ENCODE assay signal across 16 mouse cellular contexts in the genomic region with DNA sequence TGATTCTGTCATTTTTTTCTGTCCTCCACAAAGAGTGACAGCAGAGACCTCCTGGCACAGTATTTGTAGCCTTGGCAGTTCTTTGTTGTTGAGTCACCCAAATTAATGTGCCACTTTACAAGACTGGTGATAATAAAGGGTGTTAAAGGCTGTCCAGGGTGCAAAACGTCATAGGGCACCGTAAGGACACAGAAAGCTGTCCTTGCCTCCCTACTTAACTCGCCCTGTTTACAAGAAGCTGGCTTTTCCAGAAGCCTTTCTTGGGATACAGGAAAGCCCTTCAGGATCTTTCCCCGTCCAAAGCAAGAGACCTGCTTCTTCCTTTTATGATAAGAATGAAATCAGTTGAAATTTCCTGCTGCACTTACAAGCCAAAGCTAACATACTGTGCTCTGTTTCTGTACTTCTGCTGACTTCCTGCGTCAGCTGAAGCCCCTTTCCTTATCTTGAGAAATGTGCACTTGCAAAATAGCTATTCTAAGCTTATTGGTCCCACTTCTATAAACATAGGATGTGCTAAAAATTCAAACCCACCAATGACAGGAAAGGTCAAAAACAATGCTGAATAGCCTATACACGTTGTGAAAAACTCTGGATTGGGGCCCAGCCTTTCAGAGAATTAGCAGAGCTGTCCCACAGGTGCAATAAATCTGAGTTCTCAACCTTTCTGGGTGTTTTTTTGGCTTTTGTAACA. TPM values are rescaled to one million over a fixed set of nuclear protein-coding genes. Genes with fewer than 3 reads are reported as not detected.
DNase-seq lines count a peak whose midpoint lies in the region; ATAC-seq and TF ChIP-seq lines count a peak whose summit lies in the region.
"Had no signal": no experiment of that assay in that cellular context is flagged by ENCODE, and none has a peak within 500 bp of the region (broad histone marks: within the 10 kb centered on the region; RNA-seq: fewer than 3 reads in every experiment).

No protein-coding gene starts in this region.

- H3K27ac ChIP-seq in liver, adult 2 months (replicated peaks; ENCODE audit: insufficient read depth, low read depth, low read length) = peak overlapping the region; percentile 68
- H3K27ac ChIP-seq in liver, embryonic 12.5 days = no peak overlapping the region
- no peak overlapping the region for H3K27ac ChIP-seq in midbrain, embryonic 13.5 days
- H3K27ac ChIP-seq: macrophage; midbrain, embryonic 15.5 days; neural tube, embryonic 12.5 days had no signal

- H3K36me3 ChIP-seq in liver, adult 2 months (ENCODE audit: control insufficient read depth, insufficient read depth, low read length) = no peaks in the 10 kb centered on the region
- no peaks in the 10 kb centered on the region for H3K36me3 ChIP-seq in liver, embryonic 12.5 days
- H3K36me3 ChIP-seq in midbrain, embryonic 13.5 days = no peaks in the 10 kb centered on the region
- H3K36me3 ChIP-seq: midbrain, embryonic 15.5 days; neural tube, embryonic 12.5 days had no signal

- WGBS in liver, adult 2 months = 65% methylated on average over 6 of the region's 6 CpGs
- WGBS in liver, embryonic 12.5 days (ENCODE audit: insufficient replicate concordance) = 35% methylated on average over 6 of the region's 6 CpGs
- 73% methylated on average over 6 of the region's 6 CpGs for WGBS in midbrain, embryonic 13.5 days

- no peak for TF ChIP-seq POLR2A in liver, adult 2 months (IDR thresholded peaks at IDR 0.05; ENCODE audit: extremely low read depth, insufficient read depth, low read length)

- H3K9me3 ChIP-seq in liver, embryonic 12.5 days (replicated peaks) = no peaks in the 10 kb centered on the region
- no peaks in the 10 kb centered on the region for H3K9me3 ChIP-seq in midbrain, embryonic 13.5 days
- H3K9me3 ChIP-seq: midbrain, embryonic 15.5 days; neural tube, embryonic 12.5 days had no signal

- H3K4me2 ChIP-seq in liver, embryonic 12.5 days = no peak overlapping the region
- H3K4me2 ChIP-seq in midbrain, embryonic 13.5 days (replicated peaks) = no peak overlapping the region
- H3K4me2 ChIP-seq: midbrain, embryonic 15.5 days; neural tube, embryonic 12.5 days had no signal

- no peak for ATAC-seq in liver, embryonic 12.5 days
- ATAC-seq in midbrain, embryonic 13.5 days = no peak
- ATAC-seq: midbrain, embryonic 15.5 days had no signal

- no peak for TF ChIP-seq CTCF in liver, adult 2 months (IDR thresholded peaks at IDR 0.05; ENCODE audit: low read depth, low read length)

- DNase-seq in adrenal gland, adult 2 months = peak; percentile 3
- no peak for DNase-seq in adrenal gland, postnatal 4 days (ENCODE audit: low spot score in 2 of 2)
- DNase-seq in liver, adult 2 months (ENCODE audit: extremely low read depth, low read depth, low spot score) = peak; percentile 22
- peak; percentile 10 for DNase-seq in heart, adult 8-10 months (ENCODE audit: low spot score)
- peak; percentile 5 for DNase-seq in heart, postnatal 4 days
- DNase-seq in left cerebral cortex, postnatal 14 days (ENCODE audit: low spot score in 2 of 2) = no peak
- DNase-seq: cerebellum, adult 8-10 months; kidney, postnatal 4 days; retina, postnatal 1 day had no signal

- H3K4me3 ChIP-seq in liver, adult 2 months (ENCODE audit: insufficient read depth, low read depth, low read length) = no peak overlapping the region
- no peak overlapping the region for H3K4me3 ChIP-seq in liver, embryonic 12.5 days
- no peak overlapping the region for H3K4me3 ChIP-seq in midbrain, embryonic 13.5 days (replicated peaks)
- H3K4me3 ChIP-seq: midbrain, embryonic 15.5 days; neural tube, embryonic 12.5 days had no signal

- peaks cover 2% of the 10 kb centered on the region; the same call in 1 of the 2 replicates for H3K4me1 ChIP-seq in liver, adult 2 months (ENCODE audit: control insufficient read depth, insufficient read depth, low read length)
- H3K4me1 ChIP-seq in liver, embryonic 12.5 days = no peaks in the 10 kb centered on the region
- H3K4me1 ChIP-seq in midbrain, embryonic 13.5 days (replicated peaks) = no peaks in the 10 kb centered on the region
- H3K4me1 ChIP-seq: midbrain, embryonic 15.5 days; neural tube, embryonic 12.5 days had no signal

- intact Hi-C loops in left cerebral cortex, postnatal 14 days (cut with DNase I) = no loop called here

- H3K79me2 ChIP-seq in liver, adult 2 months (ENCODE audit: control insufficient read depth, insufficient read depth, low read length) = no peaks in the 10 kb centered on the region

- H3K9ac ChIP-seq in liver, adult 2 months (ENCODE audit: low read depth, low read length) = no peak overlapping the region
- no peak overlapping the region for H3K9ac ChIP-seq in liver, embryonic 12.5 days
- no peak overlapping the region for H3K9ac ChIP-seq in midbrain, embryonic 13.5 days (replicated peaks)
- H3K9ac ChIP-seq: midbrain, embryonic 15.5 days; neural tube, embryonic 12.5 days had no signal

- no peaks in the 10 kb centered on the region for H3K27me3 ChIP-seq in liver, adult 2 months (ENCODE audit: control insufficient read depth, insufficient read depth, low read length)
- no peaks in the 10 kb centered on the region for H3K27me3 ChIP-seq in liver, embryonic 12.5 days (replicated peaks)
- H3K27me3 ChIP-seq in midbrain, embryonic 13.5 days = no peaks in the 10 kb centered on the region
- H3K27me3 ChIP-seq: midbrain, embryonic 15.5 days; neural tube, embryonic 12.5 days had no signal

RNA-seq across cellular contexts. Expression of gene Sftpd, which starts 13.2 kb away (rescaled TPM):
- total RNA-seq in adrenal gland, adult 2 months (2021) = not detected
- polyA plus RNA-seq in adrenal gland, adult 2 months (2012; rRNA removed) = not detected in 2 replicates
- not detected for total RNA-seq in adrenal gland, postnatal 4 days (2021)
- 0.20 and 0.28 TPM in 2 replicates for total RNA-seq in liver, adult 2 months (2014; rRNA removed)
- polyA plus RNA-seq in liver, adult 2 months (2012; rRNA removed) = not detected in 2 replicates
- 0.17 TPM in 1 of 2 replicates, not detected in the other for polyA plus RNA-seq in liver, embryonic 12.5 days (2016; fragmentation: Nextera tagmentation; extraction: Ambion mirVana)
- not detected for total RNA-seq in heart, adult 8-10 months (2022)
- total RNA-seq in heart, postnatal 4 days (2021) = not detected
- not detected for total RNA-seq in left cerebral cortex, postnatal 14 days (2021)
- not detected in 2 replicates for polyA plus RNA-seq in midbrain, embryonic 13.5 days (2015; fragmentation: Nextera tagmentation; extraction: Ambion mirVana)
- polyA plus RNA-seq: macrophage; midbrain, embryonic 15.5 days; neural tube, embryonic 12.5 days had no signal

RNA-seq across cellular contexts. Expression of gene Mbl1, which starts 46.9 kb away (rescaled TPM):
- total RNA-seq in adrenal gland, adult 2 months (2021) = under 1 TPM in 1 of 2 experiments, not detected in 1; 0.49 TPM
- polyA plus RNA-seq in adrenal gland, adult 2 months (2012; rRNA removed) = not detected in 2 replicates
- 10 to 100 TPM in 1 of 2 experiments, under 1 TPM in 1; 0.36 to 12.9 TPM for total RNA-seq in adrenal gland, postnatal 4 days (2021)
- total RNA-seq in liver, adult 2 months (2014; rRNA removed) = 199 and 293 TPM in 2 replicates
- polyA plus RNA-seq in liver, adult 2 months (2012; rRNA removed) = 92.4 and 106 TPM in 2 replicates
- polyA plus RNA-seq in liver, embryonic 12.5 days (2016; fragmentation: Nextera tagmentation; extraction: Ambion mirVana) = 9.2 and 9.9 TPM in 2 replicates
- total RNA-seq in heart, adult 8-10 months (2022) = not detected
- not detected for total RNA-seq in heart, postnatal 4 days (2021)
- total RNA-seq in left cerebral cortex, postnatal 14 days (2021) = not detected
- polyA plus RNA-seq in midbrain, embryonic 13.5 days (2015; fragmentation: Nextera tagmentation; extraction: Ambion mirVana) = not detected in 2 replicates
- total RNA-seq: heart, postnatal 14 days had no signal
- polyA plus RNA-seq: macrophage; midbrain, embryonic 15.5 days; neural tube, embryonic 12.5 days; thymus, postnatal 0 days had no signal

Comparison
In these comparisons a context has a peak if more than half of its experiments do, and no peak if none do; other contexts are left out.
1. DNase-seq: peak in adrenal gland, adult 2 months (single experiment), liver, adult 2 months (single experiment), heart, adult 8-10 months (single experiment) and heart, postnatal 4 days (single experiment); none in adrenal gland, postnatal 4 days (0 of 2) and left cerebral cortex, postnatal 14 days (0 of 2).
2. RNA of gene Mbl1, which starts 46.9 kb away (total RNA-seq): 199 to 293 TPM in liver, adult 2 months; 0.36 to 12.9 TPM in adrenal gland, postnatal 4 days, 0.49 TPM in adrenal gland, adult 2 months, not detected in heart, adult 8-10 months, not detected in heart, postnatal 4 days and not detected in left cerebral cortex, postnatal 14 days; every median in the first group is over 10 times any median in the second.